Mouse (Mus musculus): Measurements from ENCODE around the gene Nipa2.

GRCm38 (mm10) chr7:55966866-55967460 is 4.7 kb upstream of the Nipa2 start:
- no peak for TF ChIP-seq POLR2A (IDR thresholded peaks at IDR 0.05; ENCODE audit: insufficient read length, low read depth)
- TF ChIP-seq TCF12 (IDR thresholded peaks at IDR 0.05; ENCODE audit: insufficient read depth, poor library complexity, severe bottlenecking) = no peak
